In genomic region chr17:36001966-36002365, GRCm38 (mm10) we compare ENCODE assay signal across 10 mouse cellular contexts. TPM values are rescaled to one million over a fixed set of nuclear protein-coding genes. Genes with fewer than 3 reads are reported as not detected.
DNase-seq lines count a peak whose midpoint lies in the region; ATAC-seq and TF ChIP-seq lines count a peak whose summit lies in the region.
"Had no signal": no experiment of that assay in that cellular context is flagged by ENCODE, and none has a peak within 500 bp of the region (broad histone marks: within the 10 kb centered on the region; RNA-seq: fewer than 3 reads in every experiment).

No protein-coding gene starts in this region.

- DNase-seq in stomach, postnatal 0 days (ENCODE audit: low spot score), result no peak
- no peak for DNase-seq in Patski (ENCODE audit: low read depth, low spot score)
- DNase-seq in spleen, postnatal 4 days (ENCODE audit: low spot score in 2 of 2), result peak; percentile 77 to 79
- no peak for DNase-seq in urinary bladder, postnatal 4 days (ENCODE audit: low spot score in 2 of 2)
- no peak for DNase-seq in adrenal gland, adult 2 months
- DNase-seq in cerebellum, adult 9-10 months, result no peak
- DNase-seq: gastrocnemius, postnatal 10 days; lung, postnatal 36 days had no signal

- in situ Hi-C loops in Patski (cut with MboI; ENCODE audit: low pct_unique_long_range_greater_than_20kb), result no loop called here

- no peak overlapping the region for H3K9ac ChIP-seq in stomach, embryonic 14.5 days (replicated peaks; ENCODE audit: low read depth, low read length)
- H3K9ac ChIP-seq in stomach, postnatal 0 days (ENCODE audit: low read length), result no peak overlapping the region

- no peaks in the 10 kb centered on the region for H3K27me3 ChIP-seq in stomach, embryonic 14.5 days (ENCODE audit: control insufficient read depth, insufficient read depth, low read length)
- no peaks in the 10 kb centered on the region for H3K27me3 ChIP-seq in stomach, postnatal 0 days (ENCODE audit: control insufficient read depth, insufficient read depth, low read length)
- no peaks in the 10 kb centered on the region for H3K27me3 ChIP-seq in Patski

- H3K4me2 ChIP-seq in stomach, embryonic 14.5 days (replicated peaks; ENCODE audit: low read depth, low read length), result no peak overlapping the region
- no peak overlapping the region for H3K4me2 ChIP-seq in stomach, postnatal 0 days (replicated peaks; ENCODE audit: low read depth)

- TF ChIP-seq EP300 in stomach, postnatal 0 days (optimal IDR thresholded peaks at IDR 0.05), result no peak

- no peaks in the 10 kb centered on the region for H3K36me3 ChIP-seq in stomach, embryonic 14.5 days (ENCODE audit: control insufficient read depth, insufficient read depth, low read length)
- H3K36me3 ChIP-seq in stomach, postnatal 0 days (ENCODE audit: control insufficient read depth, insufficient read depth, low read length), result no peaks in the 10 kb centered on the region

- peak; percentile 25; the same call in 1 of the 2 replicates for ATAC-seq in stomach, embryonic 14.5 days (ENCODE audit: insufficient number of reproducible peaks, insufficient read depth, low FRiP score, low read depth)
- ATAC-seq in stomach, postnatal 0 days (ENCODE audit: low FRiP score, low TSS enrichment), result no peak
- ATAC-seq in Patski, result peak; percentile 44
- peak; percentile 9 for ATAC-seq in inflammation-experienced regulatory T-cells, adult 6 months

- H3K4me1 ChIP-seq in stomach, embryonic 14.5 days (ENCODE audit: control insufficient read depth, insufficient read depth, low read length), result peaks cover 8% of the 10 kb centered on the region; the same call in 1 of the 2 replicates
- no peaks in the 10 kb centered on the region for H3K4me1 ChIP-seq in stomach, postnatal 0 days (replicated peaks; ENCODE audit: control insufficient read depth, insufficient read depth)

- H3K4me3 ChIP-seq in stomach, embryonic 14.5 days (ENCODE audit: low read depth, low read length), result no peak overlapping the region
- no peak overlapping the region for H3K4me3 ChIP-seq in stomach, postnatal 0 days (ENCODE audit: low read depth, low read length)

- TF ChIP-seq CTCF in stomach, postnatal 0 days (IDR thresholded peaks at IDR 0.05; ENCODE audit: low read depth), result no peak
- no peak for TF ChIP-seq CTCF in Patski (IDR thresholded peaks at IDR 0.05)

- 93% methylated on average over 6 of the region's 6 CpGs for WGBS in stomach, embryonic 14.5 days
- 95% methylated on average over 6 of the region's 6 CpGs for WGBS in stomach, postnatal 0 days

- POLR2A ChIA-PET in Patski (lab: Charles Lee), result no interaction called here

- H3K9me3 ChIP-seq in stomach, embryonic 14.5 days (ENCODE audit: control insufficient read depth, low read depth, low read length), result no peaks in the 10 kb centered on the region; the same call in 1 of the 2 replicates
- H3K9me3 ChIP-seq in stomach, postnatal 0 days (ENCODE audit: control insufficient read depth, low read length), result no peaks in the 10 kb centered on the region

- H3K27ac ChIP-seq in stomach, embryonic 14.5 days (ENCODE audit: low read length), result no peak overlapping the region
- no peak overlapping the region for H3K27ac ChIP-seq in stomach, postnatal 0 days (replicated peaks)

- CTCF ChIA-PET in Patski (lab: Charles Lee), result interaction anchor here (1.8 to 8.5 kb wide), 4 partner anchors 8 to 29 kb away, joined by 6 to 44 read pairs (median 11); partner anchors contain the start of genes H2-T23 and H2-T24

RNA-seq across cellular contexts. Expression of gene H2-T24, which starts 18.4 kb away (rescaled TPM):
- 3.3 and 5.3 TPM in 2 replicates for polyA plus RNA-seq in stomach, embryonic 14.5 days (2014; fragmentation: Nextera tagmentation; extraction: Ambion mirVana)
- polyA plus RNA-seq in stomach, postnatal 0 days (2015; fragmentation: Nextera tagmentation; extraction: Ambion mirVana), result 1.0 and 1.1 TPM in 2 replicates
- polyA plus RNA-seq in Patski (2021), result 0.31 TPM
- polyA plus RNA-seq in inflammation-experienced regulatory T-cells, adult 6 months (2017; shearing (Covaris generic)), result 10 to 100 TPM; 26.0 to 35.7 (median 32.8) TPM
- total RNA-seq in adrenal gland, adult 2 months (2021), result 1 to 10 TPM; 6.6 to 8.2 TPM
- polyA plus RNA-seq in adrenal gland, adult 2 months (2012; rRNA removed), result 3.6 and 3.7 TPM in 2 replicates

RNA-seq across cellular contexts. Expression of gene Prr3, which starts 21.9 kb away (rescaled TPM):
- 26.9 and 30.6 TPM in 2 replicates for polyA plus RNA-seq in stomach, embryonic 14.5 days (2014; fragmentation: Nextera tagmentation; extraction: Ambion mirVana)
- polyA plus RNA-seq in stomach, postnatal 0 days (2015; fragmentation: Nextera tagmentation; extraction: Ambion mirVana), result 10.8 and 10.9 TPM in 2 replicates
- polyA plus RNA-seq in Patski (2021), result 39.1 TPM
- 10 to 100 TPM; 13.8 to 22.0 (median 19.8) TPM for polyA plus RNA-seq in inflammation-experienced regulatory T-cells, adult 6 months (2017; shearing (Covaris generic))
- 10 to 100 TPM; 19.5 to 19.8 TPM for total RNA-seq in adrenal gland, adult 2 months (2021)
- 19.1 and 20.6 TPM in 2 replicates for polyA plus RNA-seq in adrenal gland, adult 2 months (2012; rRNA removed)

RNA-seq across cellular contexts. Expression of gene Gnl1, which starts 22.3 kb away (rescaled TPM):
- 37.6 and 39.4 TPM in 2 replicates for polyA plus RNA-seq in stomach, embryonic 14.5 days (2014; fragmentation: Nextera tagmentation; extraction: Ambion mirVana)
- 24.6 and 25.1 TPM in 2 replicates for polyA plus RNA-seq in stomach, postnatal 0 days (2015; fragmentation: Nextera tagmentation; extraction: Ambion mirVana)
- 74.4 TPM for polyA plus RNA-seq in Patski (2021)
- polyA plus RNA-seq in inflammation-experienced regulatory T-cells, adult 6 months (2017; shearing (Covaris generic)), result 1 to 10 TPM; 7.6 to 9.2 (median 8.8) TPM
- 10 to 100 TPM; 38.1 to 53.1 TPM for total RNA-seq in adrenal gland, adult 2 months (2021)
- polyA plus RNA-seq in adrenal gland, adult 2 months (2012; rRNA removed), result 26.9 and 29.6 TPM in 2 replicates

RNA-seq across cellular contexts. Expression of gene H2-T23, which starts 30.7 kb away (rescaled TPM):
- polyA plus RNA-seq in stomach, embryonic 14.5 days (2014; fragmentation: Nextera tagmentation; extraction: Ambion mirVana), result 8.4 and 10.6 TPM in 2 replicates
- polyA plus RNA-seq in stomach, postnatal 0 days (2015; fragmentation: Nextera tagmentation; extraction: Ambion mirVana), result 35.9 and 40.2 TPM in 2 replicates
- 28.3 TPM for polyA plus RNA-seq in Patski (2021)
- polyA plus RNA-seq in inflammation-experienced regulatory T-cells, adult 6 months (2017; shearing (Covaris generic)), result 1,000 to 10,000 TPM in 1 of 3 experiments, 100 to 1,000 TPM in 2; 834 to 1,491 (median 990) TPM
- total RNA-seq in adrenal gland, adult 2 months (2021), result 10 to 100 TPM; 49.7 to 65.2 TPM
- polyA plus RNA-seq in adrenal gland, adult 2 months (2012; rRNA removed), result 156 and 162 TPM in 2 replicates

RNA-seq across cellular contexts. Expression of gene Abcf1, which starts 32.4 kb away (rescaled TPM):
- polyA plus RNA-seq in stomach, embryonic 14.5 days (2014; fragmentation: Nextera tagmentation; extraction: Ambion mirVana), result 88.0 and 92.7 TPM in 2 replicates
- polyA plus RNA-seq in stomach, postnatal 0 days (2015; fragmentation: Nextera tagmentation; extraction: Ambion mirVana), result 54.8 and 71.5 TPM in 2 replicates
- polyA plus RNA-seq in Patski (2021), result 110 TPM
- 100 to 1,000 TPM; 113 to 143 (median 123) TPM for polyA plus RNA-seq in inflammation-experienced regulatory T-cells, adult 6 months (2017; shearing (Covaris generic))
- total RNA-seq in adrenal gland, adult 2 months (2021), result 10 to 100 TPM; 83.5 to 86.8 TPM
- 66.0 and 78.9 TPM in 2 replicates for polyA plus RNA-seq in adrenal gland, adult 2 months (2012; rRNA removed)

Comparison
In these comparisons a context has a peak if more than half of its experiments do, and no peak if none do; other contexts are left out.
1. DNase-seq: peak in spleen, postnatal 4 days (2 of 2); none in stomach, postnatal 0 days (single experiment), Patski (single experiment), urinary bladder, postnatal 4 days (0 of 2), adrenal gland, adult 2 months (single experiment) and cerebellum, adult 9-10 months (single experiment).